Mouse (Mus musculus) natural killer cell, adult 2 months (primary cell): ENCODE data around the gene Gm20696.

Source experiments
- DNase-seq, 2 experiments: peaks; one replicate each; pipeline ENCODE4 v3.0.0; 2022; ENCODE audit warnings: low spot score in 2 of 2

Gene Gm20696

DNA sequence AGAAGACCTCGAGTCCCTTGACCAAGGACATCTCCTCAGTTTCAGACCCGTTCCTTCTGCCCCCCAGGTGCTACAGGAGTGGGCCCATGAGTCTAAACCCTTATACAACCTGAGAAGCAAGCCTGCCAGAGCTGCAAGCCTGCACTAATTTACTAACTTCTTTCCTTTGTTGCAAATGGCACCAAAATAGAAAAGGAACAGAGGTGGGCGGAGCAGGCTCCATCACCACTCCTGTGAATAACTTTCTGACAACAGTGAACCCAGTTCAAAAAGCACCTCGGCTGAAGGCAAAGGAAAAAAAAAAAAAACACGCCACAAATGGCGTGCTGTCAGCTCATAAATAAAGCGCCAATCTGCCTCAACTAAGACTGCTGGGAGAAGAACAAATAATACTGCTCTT is 225.5 kb downstream of the Gm20696 start:
- DNase-seq, result no peak

DNA sequence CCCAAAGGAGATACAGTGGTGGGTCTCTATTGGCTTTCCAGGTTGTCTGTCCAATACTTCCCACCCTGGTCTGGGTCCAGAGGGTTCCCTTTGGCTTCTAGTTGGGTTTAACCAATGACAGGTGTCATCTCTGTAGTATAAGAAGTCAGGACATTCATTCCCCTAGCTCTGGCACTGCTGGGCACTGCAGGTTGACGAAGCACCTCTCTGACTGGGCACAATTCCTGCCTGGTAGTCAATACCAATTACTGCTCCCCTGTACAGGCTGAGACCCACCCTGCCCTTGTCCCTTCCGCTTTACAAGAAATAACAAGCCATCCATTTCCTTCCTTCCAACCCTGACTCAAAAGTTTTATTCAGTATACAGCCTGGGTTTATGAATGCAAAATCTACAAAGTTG is 226.0 kb downstream of the Gm20696 start:
- DNase-seq, result no peak

DNA sequence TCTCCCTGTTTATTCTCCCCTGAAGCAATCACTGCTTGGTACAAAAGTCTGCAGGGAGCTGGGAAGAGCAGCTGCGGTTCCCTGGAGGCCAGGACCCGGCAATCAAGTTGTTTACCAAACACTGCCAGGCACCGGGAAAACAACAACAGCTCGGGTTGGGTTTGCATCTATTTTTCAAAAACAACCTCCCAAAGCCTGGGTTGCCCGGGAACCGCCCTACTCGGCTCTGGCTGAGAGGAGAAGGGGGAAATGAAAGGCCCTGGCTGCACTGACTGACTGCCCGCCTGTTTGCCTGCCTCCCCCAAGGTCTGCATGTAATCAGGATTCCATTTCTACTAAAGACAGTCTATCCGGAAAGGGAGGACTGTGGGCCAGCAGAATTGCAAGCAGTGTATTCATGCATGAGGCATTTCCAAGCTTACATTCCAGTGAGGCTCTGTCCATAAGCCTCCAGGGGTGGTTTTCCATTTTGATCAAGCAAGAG is 226.7 kb downstream of the Gm20696 start:
- DNase-seq, result no peak

DNA sequence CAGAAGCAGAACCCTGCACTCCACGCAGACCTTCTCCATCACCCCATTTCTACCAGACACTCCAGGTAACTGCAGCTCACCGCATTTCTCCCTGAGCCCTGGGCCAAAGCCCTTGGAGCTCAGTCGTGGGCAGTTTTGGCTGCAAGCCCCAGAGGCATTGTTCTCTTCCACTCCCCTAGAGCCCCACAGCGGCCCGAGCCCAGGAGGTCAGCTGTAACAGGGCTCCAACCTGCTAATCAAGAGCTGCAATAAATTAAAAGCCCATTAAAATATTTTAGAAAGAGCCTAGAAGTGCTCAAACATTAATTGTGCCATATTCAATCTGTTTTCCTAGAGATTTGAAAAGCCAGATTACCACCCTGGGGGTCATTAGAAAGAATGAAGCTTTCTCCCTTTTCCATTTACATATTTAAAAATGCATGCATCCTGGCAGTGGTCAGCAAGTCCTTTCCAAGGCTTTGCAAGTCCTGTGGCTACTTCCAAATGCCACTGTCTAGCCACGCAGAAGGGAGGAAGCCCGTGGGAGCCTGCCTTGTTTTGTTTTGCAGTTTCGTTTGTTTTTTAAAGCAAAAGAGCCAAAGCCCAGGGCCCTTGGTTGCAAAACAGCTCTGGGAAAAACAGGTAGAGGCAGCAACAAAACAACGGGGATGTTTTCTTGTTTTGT is 227.3 kb downstream of the Gm20696 start:
- DNase-seq, result no peak

DNA sequence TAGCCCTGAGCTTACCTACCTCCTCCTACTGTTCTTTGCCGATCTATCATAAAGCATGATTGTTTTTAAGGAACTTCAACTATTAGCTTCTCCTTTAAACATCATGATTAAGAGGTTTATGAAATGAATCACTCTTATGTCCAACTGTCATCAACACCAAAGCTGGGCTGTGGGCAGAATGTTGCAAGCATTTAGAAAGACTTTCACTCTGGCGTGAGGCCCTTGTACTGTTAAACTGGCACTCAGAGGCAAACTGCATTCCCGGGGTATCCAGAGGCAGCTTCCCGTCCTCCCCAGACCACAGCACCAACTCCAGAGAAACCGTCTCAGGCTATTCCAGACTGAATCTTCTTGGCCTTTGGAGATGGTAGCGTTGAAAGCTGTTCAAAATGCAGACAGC is 230.2 kb downstream of the Gm20696 start:
- DNase-seq, result no peak

DNA sequence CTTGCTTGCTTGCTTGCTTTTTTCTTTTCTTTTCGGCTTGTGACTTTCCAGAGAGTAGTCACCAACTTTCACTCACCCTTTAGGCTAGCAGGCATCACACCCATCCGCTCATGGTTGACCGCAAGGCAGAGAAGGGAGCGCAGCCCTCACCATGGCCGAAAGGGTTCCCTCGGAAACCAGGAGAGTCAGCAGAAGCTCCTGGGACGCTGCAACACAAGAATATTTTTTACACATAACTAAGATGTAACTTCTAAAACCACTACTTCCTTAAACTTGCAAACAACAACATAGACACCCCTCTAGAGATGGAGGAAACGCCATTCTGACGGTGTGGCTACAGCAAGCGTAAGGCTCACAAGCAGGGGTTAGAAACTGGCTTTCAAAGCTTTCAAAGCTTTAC is 231.5 kb downstream of the Gm20696 start:
- DNase-seq, result peak; percentile 63 to 65

DNA sequence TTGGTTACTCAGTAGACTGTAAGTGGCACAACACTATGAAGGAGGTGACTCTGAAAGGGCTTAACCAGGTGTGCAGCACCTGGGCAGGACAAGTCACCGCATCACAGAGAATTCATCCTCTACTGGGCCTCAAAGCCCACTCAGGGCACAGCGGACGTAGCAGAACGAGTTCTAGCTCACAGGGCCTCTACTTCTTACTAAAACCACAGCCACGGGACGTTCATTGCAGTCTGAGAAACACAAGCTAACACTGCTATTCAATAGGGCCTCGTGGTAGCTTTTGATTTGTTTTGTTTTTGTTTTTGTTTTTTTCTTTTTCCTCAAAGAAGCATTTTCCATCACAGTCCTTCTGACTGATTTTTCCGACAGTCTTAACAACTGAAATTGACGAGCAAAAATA is 233.6 kb downstream of the Gm20696 start:
- DNase-seq, result no peak

DNA sequence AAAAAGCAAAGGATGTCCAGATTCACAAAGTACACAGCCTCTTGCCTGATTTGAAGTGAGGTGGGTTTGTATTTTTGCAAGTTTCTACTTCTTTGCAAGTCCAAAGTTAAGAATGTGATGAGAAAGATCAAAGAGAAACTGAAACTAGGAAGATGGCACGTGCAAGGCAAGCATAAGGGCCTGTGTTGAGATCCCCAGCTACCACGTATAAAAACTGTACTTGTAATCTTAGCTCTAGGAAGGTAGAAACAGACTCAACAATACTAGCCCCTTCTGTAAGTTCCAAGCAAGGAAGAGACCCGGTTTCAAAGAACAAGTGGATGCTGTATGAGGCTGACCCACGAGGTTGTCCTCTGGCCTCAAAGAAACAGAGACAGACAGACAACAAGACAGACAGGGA is 234.7 kb downstream of the Gm20696 start:
- no peak for DNase-seq

DNA sequence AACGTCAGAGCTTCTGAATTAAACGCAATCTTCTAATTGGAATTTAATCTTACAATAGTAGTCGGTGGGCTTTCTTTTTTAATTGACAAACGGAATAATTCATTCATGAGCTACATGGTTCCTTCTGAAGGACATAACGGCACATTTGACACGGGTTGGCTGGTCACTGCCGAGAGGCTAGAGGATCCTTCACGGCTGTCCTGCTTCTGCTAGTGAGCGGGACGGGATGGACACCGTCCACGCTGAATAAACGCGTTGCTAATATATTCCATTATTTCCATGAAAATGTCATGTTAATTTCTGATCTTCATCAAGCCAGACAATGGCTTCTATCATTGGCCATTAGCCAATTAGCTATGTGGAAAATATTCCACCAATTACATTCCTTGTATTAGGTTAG is 236.0 kb downstream of the Gm20696 start:
- DNase-seq, result no peak

DNA sequence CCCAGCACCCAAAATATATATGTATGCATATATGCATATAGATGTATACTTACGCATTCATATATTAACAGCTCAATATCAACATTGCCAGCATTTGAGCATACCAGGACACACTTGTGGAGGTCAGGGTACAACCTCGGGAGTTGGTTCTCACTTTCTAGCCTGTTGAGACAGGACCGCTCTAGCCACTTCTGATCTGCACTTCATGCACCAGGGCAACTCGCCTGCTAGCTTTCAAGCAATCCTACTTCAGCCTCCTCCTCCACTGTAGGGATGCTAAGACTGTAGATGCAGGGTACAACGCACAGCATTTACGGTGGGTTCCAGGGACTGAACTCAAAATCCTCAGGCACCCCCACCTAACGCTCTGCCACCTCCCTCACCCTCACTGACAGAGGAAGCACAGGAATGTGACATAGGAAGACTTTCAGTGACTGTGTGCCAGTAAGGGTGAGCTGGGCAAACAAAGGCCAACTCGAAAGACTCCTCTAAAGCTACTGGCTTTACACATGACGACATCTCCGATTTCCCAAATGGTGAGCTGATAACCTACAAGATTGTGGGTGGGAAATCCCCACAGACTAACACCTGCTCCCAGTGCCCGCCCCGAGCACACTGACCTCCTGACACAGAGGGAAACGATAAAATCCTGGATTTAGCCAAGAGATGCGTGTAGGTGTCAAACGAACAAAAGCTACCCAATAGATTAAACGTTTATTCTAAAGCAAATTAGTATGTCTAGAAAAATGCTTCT is 237.0 kb downstream of the Gm20696 start:
- DNase-seq, result peak in 1 of 2 experiments; percentile 40

DNA sequence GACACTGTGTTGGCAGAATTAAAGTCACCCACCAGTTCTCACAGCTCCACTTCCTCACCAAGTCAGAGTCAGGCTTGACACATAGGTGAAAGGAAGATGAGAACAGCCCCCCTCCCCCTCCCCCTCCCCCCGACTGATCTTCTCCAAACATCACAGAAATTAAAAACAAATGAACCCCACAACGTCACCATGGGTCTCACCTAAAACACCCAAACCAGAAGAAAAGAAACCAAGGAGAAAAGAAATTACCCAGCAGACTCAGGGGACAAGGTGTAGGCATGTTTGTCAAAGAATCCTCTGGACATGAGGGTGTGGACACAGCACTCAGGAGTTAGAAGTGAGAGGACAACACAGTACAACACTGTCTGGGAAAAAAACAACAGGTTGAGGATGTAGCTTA is 237.6 kb downstream of the Gm20696 start:
- DNase-seq, result peak; percentile 16 to 43

DNA sequence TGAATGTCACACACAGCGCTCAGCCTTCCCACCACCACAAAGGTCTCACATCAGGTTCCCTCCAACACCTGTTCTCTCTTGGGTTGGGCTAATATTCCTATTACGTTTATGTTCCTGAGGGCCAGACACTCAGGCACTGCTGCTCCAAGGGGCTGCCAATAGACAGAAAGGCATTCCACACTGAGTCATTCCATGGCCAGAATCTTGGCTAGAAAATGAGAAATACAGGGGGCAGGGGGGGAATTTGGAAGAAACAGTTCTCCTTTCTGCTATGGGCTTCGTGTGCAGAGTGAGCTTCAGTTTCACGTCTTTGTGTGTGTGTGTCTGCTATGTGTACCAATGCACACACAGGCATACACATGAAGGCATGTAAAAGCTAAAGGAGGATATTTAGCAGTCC is 239.3 kb downstream of the Gm20696 start:
- no peak for DNase-seq

DNA sequence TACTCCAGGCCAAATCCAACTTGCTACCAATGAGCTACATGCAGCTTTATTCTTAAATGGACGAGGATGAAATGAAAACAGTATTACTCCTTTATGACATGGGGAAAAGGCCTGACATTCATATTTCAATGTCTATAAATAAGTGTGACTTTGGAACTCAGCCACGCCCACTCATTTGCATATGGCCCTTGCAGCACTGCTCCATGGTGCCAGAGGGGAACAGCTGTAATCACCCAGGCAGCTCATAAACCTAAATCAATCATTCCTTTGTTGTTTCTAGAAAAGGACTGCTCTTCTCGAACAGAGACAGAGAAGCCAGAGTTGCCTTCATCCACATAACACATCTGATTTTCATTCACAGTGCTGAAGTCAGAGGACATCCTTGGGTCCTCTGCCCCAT is 241.6 kb downstream of the Gm20696 start:
- DNase-seq, result no peak

DNA sequence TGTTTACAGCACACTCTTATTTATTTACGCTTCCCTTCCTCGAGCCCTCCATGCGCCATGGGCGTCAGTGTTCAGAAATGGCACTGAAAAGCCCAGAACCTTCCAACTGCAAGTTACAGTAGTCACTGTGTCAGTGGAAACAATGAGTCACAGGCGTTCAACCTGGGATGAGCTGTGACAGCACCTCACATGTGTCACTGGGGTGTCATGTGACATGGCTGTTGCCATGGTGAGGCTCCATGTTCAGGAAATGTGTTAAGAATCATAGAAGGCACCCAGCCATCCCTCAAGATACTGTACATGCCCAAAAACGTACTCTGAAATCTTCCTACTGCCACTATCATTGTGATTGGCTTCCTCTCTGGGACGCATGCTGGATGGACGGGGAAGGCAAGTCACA is 245.9 kb downstream of the Gm20696 start:
- peak; percentile 66 to 71 for DNase-seq

DNA sequence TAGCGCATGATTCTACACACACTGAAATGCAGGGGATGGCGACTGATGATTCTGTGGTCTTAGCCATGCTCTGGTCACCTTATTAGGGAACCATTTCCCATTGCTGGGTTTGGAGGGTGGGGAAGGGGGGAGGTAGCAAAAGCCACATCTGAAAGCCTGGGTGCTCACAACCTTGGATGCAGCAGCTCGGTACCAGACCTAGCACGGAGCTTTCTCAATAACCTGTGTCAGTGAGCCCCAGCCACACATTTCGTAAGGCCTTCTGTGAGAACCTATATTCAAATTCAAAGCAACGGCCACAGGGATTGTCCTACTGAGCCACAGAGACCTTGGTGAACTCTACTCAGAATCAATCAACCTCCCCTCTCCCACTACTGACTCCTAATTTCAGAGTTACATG is 254.0 kb downstream of the Gm20696 start:
- no peak for DNase-seq

DNA sequence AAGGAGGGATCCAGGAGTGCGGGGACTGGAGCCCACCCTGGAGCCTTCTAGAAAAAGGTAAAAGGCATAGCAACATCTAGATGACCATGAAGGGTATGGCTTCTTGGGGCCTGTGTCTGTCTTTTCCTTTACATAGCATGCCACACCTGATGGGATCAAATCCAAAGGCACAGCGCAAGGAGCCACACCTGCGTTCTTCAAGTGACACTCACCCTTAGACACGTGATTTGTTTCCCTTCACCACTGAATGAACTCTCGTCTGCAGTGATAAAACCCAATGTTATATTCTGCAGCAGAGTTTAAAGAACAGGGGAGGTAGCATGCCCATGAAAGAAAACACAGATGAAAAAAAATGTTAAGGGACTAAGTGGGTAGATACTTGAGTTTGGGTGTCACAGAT is 257.0 kb downstream of the Gm20696 start:
- no peak for DNase-seq

DNA sequence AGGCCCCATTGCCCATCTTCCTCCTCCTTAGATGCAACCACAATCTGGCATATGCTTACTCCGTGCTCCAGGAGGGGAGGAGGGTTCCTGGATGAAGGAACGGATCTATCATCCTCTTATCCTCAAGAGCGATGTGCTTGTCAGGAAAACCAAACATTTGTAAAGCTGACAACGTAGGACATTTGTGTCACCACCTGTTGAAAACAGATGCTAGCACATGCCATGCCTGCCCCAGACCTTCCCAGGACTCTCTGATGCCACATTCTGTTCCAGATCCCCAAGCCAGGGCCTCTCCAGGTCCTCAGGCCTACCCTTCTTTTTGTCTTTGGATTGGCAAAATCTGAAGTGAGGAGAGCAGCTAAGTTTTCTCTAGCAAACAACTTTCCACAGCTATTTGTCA is 257.7 kb downstream of the Gm20696 start:
- DNase-seq, result no peak

DNA sequence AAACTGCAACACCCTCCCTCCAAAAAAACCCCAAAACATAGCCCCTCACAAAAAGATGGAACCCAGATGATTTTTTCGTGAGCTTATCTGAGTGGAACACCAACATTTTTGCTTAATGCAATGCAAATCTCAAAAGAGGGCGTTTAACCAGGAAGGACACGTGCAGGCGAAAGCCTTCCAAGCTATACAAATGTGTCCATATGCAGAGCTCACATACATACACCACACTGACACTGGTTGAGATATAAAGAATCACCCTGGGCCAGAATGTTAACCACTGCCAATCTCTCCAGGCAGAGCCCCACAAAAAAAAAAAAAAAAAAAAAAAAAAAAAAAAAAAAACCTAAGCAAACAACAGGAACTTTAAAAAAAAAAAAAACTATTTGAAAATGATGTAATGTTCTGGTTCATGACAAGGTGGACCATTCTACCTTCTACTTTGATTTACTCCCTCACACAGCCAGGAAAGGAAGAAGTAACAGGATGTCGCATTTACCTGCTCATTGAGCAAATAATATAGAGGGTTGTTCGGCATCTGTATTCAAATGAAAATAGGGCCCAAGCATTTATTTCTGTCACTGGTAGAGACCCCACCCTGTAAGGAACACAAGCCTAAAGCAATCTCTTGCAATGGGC is 262.7 kb downstream of the Gm20696 start:
- no peak for DNase-seq

DNA sequence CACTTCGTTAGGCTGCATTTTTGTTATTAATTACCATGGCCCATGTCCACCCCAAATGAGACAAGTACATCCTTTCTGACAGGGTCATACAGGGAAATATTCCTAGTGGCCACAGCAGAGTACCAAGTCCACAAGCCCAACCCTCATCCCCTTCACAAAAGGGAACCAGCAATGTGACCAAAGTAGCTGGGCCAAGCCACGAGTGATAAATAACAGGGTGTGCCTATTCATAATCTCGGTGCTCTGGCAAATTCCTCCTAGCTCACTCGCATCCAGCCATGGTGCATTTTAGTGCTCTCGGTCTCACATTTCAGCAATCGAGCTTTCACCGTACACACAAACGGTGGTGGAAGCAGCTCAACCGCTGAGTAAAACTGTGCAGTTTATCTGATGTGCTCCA is 263.7 kb downstream of the Gm20696 start:
- no peak for DNase-seq

DNA sequence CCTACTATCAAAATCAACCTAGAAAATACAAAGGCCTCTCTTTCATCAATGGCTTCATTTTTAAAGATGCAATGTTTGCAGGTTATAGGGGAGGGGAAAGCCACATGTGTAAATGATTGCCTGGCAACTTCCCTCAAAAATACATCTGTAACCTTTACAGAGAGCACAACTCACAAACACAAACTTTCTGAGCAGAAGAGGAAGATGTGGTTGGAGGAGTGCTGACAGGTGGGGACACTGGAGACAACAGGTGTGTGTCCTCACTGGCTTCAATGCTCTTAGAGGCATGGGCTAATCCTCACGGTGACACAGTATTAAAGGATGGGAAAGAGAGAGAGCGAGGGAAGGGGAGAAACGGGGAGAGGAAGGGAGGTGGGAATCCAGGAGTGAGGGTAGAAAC is 264.2 kb downstream of the Gm20696 start:
- DNase-seq, result no peak

DNA sequence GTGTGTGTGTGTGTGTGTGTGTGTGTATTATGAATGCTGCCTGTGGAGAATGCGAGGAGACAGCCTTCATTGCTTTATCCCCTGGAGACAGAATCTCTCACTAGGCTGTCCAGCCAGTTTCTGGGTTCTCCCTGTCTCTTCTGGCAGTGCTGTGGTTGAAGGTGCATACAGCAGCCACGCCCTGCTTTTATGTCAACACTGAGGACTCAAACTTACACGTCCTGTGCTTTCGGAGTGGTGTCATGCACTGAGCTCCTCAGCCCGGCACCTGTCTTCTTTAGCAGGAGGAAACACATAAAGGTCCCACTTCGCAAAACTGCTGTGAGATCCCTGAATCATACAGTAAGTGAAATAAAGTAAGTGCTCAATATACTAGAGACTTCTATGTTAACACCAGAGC is 264.8 kb downstream of the Gm20696 start:
- DNase-seq, result peak; percentile 62 to 65

DNA sequence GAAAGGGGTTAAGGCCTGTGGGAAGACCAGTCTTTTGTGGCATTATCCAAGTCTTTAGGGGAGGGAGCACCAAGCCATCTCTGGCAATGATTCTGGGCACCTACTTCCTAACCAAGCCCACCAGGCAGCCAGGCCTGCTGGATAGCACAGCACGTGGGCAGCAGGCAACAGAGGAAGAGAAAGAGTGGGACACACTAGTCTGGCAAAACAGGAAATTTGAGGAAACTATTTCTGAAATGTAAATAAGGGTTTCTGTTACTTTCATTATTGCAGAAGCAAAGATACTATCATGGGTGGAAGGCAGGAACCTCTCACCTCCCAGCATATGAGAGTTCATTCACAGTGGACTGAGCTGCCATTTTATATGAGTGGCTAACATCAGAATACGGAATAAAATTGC is 265.4 kb downstream of the Gm20696 start:
- no peak for DNase-seq

DNA sequence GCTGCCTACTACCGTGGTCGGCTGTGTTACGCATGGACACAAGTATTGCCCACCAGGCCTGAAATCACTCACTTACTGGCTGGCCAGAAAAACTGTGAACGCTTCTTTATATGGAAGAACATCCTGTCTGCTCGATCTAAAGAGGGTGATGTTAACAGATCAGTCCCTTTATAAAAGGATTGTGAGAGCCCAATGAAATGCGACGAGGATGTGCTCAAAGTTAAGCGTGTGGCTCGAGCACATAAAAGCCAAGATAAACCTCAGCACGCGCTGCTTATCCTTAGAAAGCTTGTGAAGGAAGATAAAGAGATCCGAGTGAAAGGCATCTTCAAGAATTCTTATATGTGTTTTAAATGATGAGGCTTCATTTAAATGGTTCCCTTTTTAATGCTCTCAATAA is 270.9 kb downstream of the Gm20696 start:
- no peak for DNase-seq
